Mouse (Mus musculus): ENCODE results near the gene Fignl1.

The Fignl1 gene

GRCm38 (mm10) chr11:11808820-11809403 lies at the start of gene Fignl1:
Gene Fignl1, minus strand, starts transcription at chr11:11808962.
- DNase-seq: peak; percentile 96

DNA sequence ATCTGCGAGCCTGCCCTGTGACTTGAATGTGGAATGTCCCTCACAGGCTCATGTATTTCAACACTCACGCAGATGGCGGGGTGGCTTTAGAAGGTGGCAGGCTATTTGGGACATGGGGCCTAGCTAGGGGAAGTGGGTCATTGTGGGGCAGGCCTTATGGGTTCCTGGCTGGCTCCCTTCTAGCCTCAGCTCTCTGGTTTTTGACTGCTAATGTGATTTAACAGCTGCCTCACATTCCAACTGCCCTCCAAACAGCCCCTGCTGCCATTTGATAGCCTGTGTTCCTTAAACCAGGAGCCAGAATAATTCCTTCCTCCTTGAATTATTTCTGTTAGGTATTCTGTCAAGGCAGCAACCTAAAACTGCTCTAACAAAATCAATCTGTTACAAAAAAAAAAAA lies 48.2 kb upstream of the Fignl1 start:
- no peak for DNase-seq

DNA sequence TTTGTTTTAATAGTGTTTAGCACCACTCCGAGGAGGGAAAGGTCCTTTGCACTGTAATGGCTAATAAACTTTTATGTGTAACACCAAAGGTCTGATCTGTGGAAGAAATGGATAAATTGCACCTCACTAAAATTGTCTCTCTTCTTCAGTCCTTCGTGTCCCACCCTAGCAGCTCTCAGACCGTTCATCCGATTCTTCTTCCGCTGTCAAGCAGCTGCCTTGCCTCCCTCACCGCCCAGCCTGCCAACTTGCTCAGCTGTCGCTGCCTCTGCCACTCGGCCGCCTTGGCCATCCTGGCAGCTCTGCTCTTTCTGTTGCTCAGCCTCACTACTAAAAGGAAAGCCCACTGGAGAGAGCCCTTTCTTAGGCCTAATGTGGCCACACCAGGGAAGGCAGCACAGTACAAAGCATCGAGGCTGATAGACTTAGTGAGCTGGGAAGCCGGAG lies 46.9 kb upstream of the Fignl1 start:
- no peak for DNase-seq

GRCm38 (mm10) chr11:11855061-11855672 lies 46.4 kb upstream of the Fignl1 start:
- DNase-seq: no peak

DNA sequence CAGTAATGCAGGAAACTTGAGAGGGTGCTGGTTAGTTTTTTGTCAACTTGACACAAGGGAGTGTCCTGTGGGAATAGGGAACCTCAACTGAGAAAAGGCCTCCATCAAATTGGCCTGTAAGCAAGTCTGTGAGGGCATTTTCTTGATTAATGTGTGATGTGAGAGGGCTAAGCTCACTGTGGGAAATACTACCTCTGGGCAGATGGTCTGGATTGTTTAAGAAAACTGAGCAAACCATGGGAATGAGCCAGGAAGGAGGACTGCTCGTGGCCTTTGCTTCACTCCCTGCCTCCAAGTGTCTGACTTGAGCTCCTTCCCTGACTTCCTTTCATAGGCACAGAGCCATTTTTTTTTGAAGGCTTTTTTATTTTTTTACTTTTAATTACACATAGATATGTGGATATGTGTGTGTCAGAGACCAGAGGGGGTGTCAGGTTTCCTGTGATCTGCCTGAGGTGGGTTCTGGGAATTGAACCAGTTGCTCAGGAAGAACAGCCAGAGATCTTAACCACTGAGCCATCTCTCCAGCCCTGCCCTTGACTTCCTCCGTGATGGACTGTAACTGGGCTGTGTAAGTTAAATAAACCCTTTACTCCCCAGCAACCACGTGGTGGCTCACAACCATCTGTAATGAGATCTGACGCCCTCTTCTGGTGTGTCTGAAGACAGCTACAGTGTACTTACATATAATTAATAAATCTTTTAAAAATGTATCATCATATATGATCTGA lies 45.1 kb upstream of the Fignl1 start:
- DNase-seq: no peak

- no peak for DNase-seq
These were observed 43.3 kb upstream of the Fignl1 start for GRCm38 (mm10) chr11:11851957-11852505.

DNA sequence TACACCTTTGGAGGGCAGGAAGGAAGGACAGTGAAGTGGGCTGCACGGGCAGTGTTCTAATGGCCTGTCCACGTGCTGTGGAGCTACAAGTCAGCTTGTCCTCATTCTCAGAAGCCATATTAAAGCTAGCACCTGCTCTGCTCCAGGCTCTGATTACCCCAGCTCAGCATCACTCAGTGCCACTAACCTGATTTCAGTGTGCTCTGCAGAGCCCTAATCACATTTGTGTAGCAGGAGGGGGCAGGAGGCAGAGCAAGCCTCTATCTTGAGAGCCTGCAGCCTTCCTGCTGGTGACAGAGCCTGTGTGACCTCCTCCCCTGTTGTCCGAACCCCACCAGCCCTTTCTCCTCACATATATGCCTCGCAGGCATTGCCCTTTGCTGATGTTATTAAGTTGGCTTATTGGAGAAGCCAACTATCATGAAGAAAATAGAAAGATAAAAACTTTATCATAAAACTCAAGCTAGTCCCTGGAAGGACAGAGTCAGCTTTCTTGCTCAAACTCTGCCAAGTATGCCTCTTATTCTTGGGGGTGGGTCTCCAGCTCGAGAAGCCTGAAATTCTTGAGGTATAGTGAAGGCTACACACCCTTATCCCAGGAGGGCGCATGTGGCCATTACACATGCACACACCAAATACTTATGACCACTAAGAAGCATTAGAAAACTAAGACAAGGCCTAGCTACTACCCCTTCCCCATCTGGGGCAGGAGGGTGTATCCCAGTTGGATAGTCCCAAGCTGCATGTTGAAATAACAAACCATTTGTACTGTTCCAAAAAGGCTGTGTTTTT lies 41.9 kb upstream of the Fignl1 start:
- no peak for DNase-seq

DNA sequence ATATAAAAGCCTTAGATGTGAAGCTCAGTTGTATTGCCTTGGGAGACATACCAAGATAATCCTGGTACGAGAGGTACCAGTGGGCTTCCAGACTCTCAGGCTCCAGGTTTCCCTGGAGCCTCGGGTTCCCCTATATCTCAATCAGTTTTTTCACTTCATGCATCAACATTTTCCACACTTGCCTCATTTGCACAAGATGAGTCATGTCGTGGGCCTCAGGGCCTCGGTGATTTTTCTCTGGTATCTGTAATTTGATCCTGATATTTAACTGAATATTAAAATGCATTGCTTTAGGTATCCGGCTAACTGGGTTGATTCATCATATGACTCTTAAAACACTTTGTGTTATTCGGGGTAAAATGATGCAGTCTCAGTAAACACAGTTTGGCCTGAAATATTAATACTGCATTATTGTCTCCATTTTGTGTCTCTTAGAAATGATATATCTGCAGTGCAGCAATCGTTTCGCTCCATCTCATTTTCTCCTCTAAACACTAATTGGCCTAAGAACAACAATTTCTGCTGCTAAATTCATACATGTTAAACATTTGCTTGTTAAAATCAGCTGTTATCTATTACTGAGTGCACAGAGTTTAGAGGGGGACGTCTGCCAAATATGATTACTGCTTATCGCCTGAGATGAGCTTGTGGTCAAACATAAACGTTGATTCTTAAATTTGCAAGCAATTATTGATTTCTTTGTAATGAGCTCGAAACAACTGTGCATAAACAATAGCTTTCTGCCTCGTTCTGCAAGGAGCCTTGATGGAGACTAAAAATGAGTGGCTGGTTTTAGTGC lies 41.0 kb upstream of the Fignl1 start:
- DNase-seq: no peak

- no peak for DNase-seq
These were observed 39.7 kb upstream of the Fignl1 start for GRCm38 (mm10) chr11:11848467-11848866.

GRCm38 (mm10) chr11:11845044-11845443 lies 36.3 kb upstream of the Fignl1 start:
- DNase-seq: no peak

- peak; percentile 52 for DNase-seq
These were observed 35.7 kb upstream of the Fignl1 start for GRCm38 (mm10) chr11:11844367-11844971.

DNA sequence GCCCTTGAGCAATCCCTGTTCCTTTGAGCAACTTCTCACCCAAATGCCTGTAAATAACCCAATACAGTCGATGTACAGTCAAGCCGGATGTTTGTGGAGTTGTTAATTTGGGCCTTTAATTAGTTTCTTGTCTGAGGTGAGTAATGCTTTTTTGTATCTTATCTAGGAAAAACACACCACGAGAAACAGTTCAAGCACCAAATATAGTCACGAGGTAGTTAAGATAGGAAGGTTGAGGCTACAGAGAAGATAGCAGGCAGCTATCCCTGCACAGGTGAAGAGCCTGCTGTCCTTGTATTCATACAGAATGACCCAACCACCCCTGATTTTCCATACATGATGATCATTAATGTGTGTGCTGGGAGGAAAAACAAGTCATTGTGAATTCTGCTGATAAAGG lies 32.8 kb upstream of the Fignl1 start:
- no peak for DNase-seq

DNA sequence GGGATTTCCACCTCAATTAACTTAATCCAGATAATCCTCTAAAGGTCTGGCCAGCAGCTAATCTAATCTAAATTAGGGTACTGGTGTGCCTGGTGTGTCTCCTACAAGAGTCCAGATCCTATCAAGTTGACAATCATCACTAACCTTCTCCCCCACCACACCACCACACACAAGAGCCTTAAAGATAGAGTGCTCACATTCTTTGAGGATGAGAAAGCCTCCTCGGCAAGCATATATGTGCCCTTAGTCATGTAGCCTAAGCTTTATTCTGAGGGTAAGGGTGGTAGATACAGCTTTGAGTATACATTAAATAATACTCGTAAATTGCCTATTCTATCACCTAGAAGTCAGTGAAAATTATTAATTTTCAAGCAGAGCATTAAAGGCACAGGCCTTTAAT lies 32.0 kb upstream of the Fignl1 start:
- DNase-seq: no peak

DNA sequence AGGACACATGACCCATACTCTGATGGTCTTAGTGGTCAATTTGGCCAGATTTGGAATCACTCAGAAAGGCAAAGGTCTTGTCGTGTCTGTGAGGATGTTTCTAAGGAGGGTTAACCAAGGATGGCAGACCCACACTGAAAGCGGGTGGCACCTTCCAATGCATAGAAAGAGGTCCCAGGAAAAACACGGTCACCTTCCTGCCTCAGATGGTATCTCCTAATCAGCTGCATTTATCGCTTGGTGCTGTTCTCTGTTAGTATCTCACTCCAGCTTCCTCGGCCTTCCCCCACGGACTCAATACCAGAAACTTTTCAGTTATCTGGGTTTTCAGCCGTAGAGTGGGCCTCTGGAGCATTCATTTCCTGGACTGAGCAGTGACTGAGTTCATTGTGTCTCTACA lies 31.1 kb upstream of the Fignl1 start:
- DNase-seq: no peak

DNA sequence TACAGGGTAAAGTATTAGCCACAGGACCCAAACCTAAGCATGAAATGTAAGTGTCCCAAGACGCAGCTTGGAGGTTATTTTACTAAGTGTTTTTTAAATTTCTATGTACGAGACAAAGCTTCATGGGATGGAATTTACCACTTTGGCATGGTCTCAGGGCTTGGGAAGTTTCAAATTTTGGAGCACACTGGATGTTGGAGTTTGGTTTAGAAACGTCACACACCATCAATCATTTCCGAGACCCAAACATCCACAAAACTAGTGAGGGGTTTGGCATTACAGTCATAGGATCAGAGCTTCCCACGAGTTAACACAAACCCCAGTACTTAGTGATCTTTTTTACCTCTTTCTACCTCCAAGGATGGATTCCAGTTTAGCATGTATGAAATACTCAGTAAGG lies 28.6 kb upstream of the Fignl1 start:
- no peak for DNase-seq

GRCm38 (mm10) chr11:11836713-11837370 lies 28.1 kb upstream of the Fignl1 start:
- no peak for DNase-seq

- DNase-seq: no peak
These were observed 27.5 kb upstream of the Fignl1 start for GRCm38 (mm10) chr11:11836262-11836661.

GRCm38 (mm10) chr11:11835791-11836190 lies 27.0 kb upstream of the Fignl1 start:
- DNase-seq: no peak

GRCm38 (mm10) chr11:11835361-11835760 lies 26.6 kb upstream of the Fignl1 start:
- DNase-seq: no peak

DNA sequence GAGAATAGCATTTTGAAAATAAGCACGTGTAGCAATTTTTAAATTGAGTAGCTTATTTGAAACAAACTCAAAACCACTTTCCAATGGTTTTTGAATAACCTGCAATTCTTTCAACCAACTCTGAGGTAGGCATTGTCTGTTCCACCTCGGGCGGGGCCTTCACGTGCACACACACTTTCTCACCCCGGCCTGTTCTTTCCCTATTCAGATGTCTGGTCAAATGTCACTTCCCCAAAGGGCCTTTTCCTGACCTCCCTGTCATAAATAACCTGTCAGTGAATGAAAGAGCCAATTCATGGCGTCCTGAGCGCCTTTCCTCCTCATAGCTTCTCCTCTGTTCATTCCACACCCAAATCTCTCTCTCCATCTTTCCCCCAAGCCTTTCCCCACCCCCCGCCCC lies 24.3 kb upstream of the Fignl1 start:
- DNase-seq: no peak

DNA sequence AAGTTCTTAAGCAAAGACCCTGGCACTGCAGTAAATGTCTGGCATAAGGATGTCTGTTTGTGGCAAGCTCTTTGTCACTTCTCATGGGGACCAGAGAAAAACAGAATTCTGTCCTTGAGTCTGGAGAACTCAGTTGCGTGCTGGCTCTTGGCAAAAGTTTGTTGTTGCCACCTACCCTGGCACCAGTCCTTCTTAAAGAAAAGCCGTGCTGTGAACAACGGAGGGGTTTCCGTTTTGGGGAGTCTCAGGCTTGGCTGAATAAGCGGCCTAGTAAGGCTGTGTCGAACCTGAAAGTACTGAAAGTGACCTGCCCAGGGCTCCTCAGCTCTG lies 24.0 kb upstream of the Fignl1 start:
- DNase-seq: no peak

Measured in kidney, adult 18-20 months (tissue).